8 mouse cellular contexts compared by ENCODE assay signal in the genomic region with DNA sequence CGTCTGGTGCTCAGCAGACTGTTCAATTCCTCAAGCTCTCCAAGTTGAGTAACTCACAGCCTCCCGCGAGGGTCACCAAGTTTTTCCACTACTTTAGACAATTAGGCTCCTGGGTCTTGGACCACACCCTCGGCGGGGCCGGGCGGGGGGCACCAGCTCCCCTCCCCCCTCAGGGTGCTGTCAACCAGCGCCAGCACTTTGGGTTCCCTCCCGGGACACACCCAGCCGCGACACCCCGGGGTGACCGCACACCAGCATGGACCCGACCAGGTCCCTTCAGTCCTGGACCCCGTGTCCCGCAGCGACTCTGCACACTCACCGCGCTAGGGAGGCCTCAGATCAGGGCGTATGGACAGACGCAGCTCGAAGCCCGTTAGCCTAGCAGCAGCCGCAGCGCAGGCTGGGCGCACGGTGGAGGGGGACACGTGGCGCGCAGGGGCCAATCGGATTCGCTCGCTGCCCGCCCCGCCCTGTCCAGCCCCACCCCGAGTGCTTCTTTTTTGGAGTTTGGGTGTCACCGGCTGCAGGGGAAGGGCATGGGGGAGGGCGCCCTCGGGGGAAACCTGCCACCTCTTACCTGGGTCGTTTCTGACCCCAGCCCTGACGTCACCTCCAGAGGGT. TPM values are rescaled to one million over a fixed set of nuclear protein-coding genes. Genes with fewer than 3 reads are reported as not detected.
A peak's percentile ranks its signal among the peaks of the same experiment; 100 is the strongest.
DNase-seq lines count a peak whose midpoint lies in the region; ATAC-seq and TF ChIP-seq lines count a peak whose summit lies in the region.

Gene Anxa6 (minus strand): TSS at position 406 of the 621 bp plus-strand sequence.

- peak; percentile 63 for ATAC-seq in erythroblast, adult 5-6 weeks (replicated peaks; ENCODE audit: low FRiP score, poor library complexity, severe bottlenecking)
- peak; percentile 88 for ATAC-seq in heart, embryonic 11.5 days (replicated peaks; ENCODE audit: insufficient number of reproducible peaks, low FRiP score, low TSS enrichment)
- peak; percentile 94 for ATAC-seq in kidney, embryonic 16.5 days (ENCODE audit: low FRiP score, low TSS enrichment)
- peak; percentile 89 for ATAC-seq in liver, embryonic 14.5 days (ENCODE audit: insufficient read depth)
- peak; percentile 86 for ATAC-seq in stomach, embryonic 15.5 days (ENCODE audit: insufficient read depth, low FRiP score, low read depth)

- no peaks in the 10 kb centered on the region for H3K36me3 ChIP-seq in heart, embryonic 11.5 days (ENCODE audit: control insufficient read depth, insufficient read depth, low read length)
- no peaks in the 10 kb centered on the region for H3K36me3 ChIP-seq in kidney, embryonic 16.5 days (ENCODE audit: insufficient read depth, low read length)
- H3K36me3 ChIP-seq in liver, embryonic 14.5 days (replicated peaks; ENCODE audit: control insufficient read depth, insufficient read depth, low read depth), result no peaks in the 10 kb centered on the region
- no peaks in the 10 kb centered on the region for H3K36me3 ChIP-seq in stomach, embryonic 15.5 days

- H3K27me3 ChIP-seq in heart, embryonic 11.5 days (ENCODE audit: control insufficient read depth, insufficient read depth, low read length), result no peaks in the 10 kb centered on the region
- no peaks in the 10 kb centered on the region for H3K27me3 ChIP-seq in kidney, embryonic 16.5 days (ENCODE audit: insufficient read depth, low read length)
- H3K27me3 ChIP-seq in liver, embryonic 14.5 days (ENCODE audit: control insufficient read depth, insufficient read depth, low read length), result no peaks in the 10 kb centered on the region
- no peaks in the 10 kb centered on the region for H3K27me3 ChIP-seq in stomach, embryonic 15.5 days (replicated peaks)

- H3K4me3 ChIP-seq in heart, embryonic 11.5 days (ENCODE audit: low read depth, low read length), result peak within 1 kb of the TSS; percentile 78
- peak within 1 kb of the TSS; percentile 68 for H3K4me3 ChIP-seq in kidney, embryonic 16.5 days (ENCODE audit: low read length)
- H3K4me3 ChIP-seq in liver, embryonic 14.5 days (ENCODE audit: insufficient read depth in 1 of 2, low read depth in 2 of 2, low read length in 2 of 2), result peak within 1 kb of the TSS; percentile 47 to 60
- peak within 1 kb of the TSS; percentile 73 for H3K4me3 ChIP-seq in stomach, embryonic 15.5 days (replicated peaks)

- peaks cover 30% of the 10 kb centered on the region for H3K4me1 ChIP-seq in heart, embryonic 11.5 days (ENCODE audit: control insufficient read depth, insufficient read depth, low read length)
- peaks cover 35% of the 10 kb centered on the region for H3K4me1 ChIP-seq in kidney, embryonic 16.5 days (ENCODE audit: insufficient read depth, low read length)
- peaks cover 4 to 13% of the 10 kb centered on the region in 2 experiments; a peak in 2 of 4 replicates for H3K4me1 ChIP-seq in liver, embryonic 14.5 days (replicated peaks; ENCODE audit: control insufficient read depth in 2 of 2, insufficient read depth in 2 of 2, low read length in 1 of 2)
- H3K4me1 ChIP-seq in stomach, embryonic 15.5 days, result peaks cover 30% of the 10 kb centered on the region

- DNase-seq in CD4-positive, CD25-positive, alpha-beta regulatory T cell, adult 2 months (ENCODE audit: low read depth, low spot score), result peak; percentile 93
- DNase-seq in brain, adult 2 months (ENCODE audit: low read depth, low spot score), result peak; percentile 92
- DNase-seq in liver, embryonic 14.5 days (ENCODE audit: low read depth in 3 of 3, low spot score in 3 of 3), result peak; percentile 52 to 57 (median 56)
- DNase-seq in neural tube, embryonic 10.5 days (ENCODE audit: extremely low spot score, low spot score), result peak; percentile 79

- no peak for TF ChIP-seq CTCF in liver, embryonic 14.5 days (IDR thresholded peaks at IDR 0.05; ENCODE audit: low read depth)

- H3K27ac ChIP-seq in heart, embryonic 11.5 days (ENCODE audit: low read depth, low read length), result peak within 1 kb of the TSS; percentile 82
- peak within 1 kb of the TSS; percentile 91 for H3K27ac ChIP-seq in kidney, embryonic 16.5 days (ENCODE audit: low read length)
- no peak within 1 kb of the TSS for H3K27ac ChIP-seq in liver, embryonic 14.5 days
- H3K27ac ChIP-seq in stomach, embryonic 15.5 days, result peak within 1 kb of the TSS; percentile 95

- H3K9ac ChIP-seq in heart, embryonic 11.5 days (ENCODE audit: low read depth, low read length), result peak within 1 kb of the TSS; percentile 88
- peak within 1 kb of the TSS; percentile 79 for H3K9ac ChIP-seq in kidney, embryonic 16.5 days (replicated peaks; ENCODE audit: low read length)
- peak within 1 kb of the TSS; percentile 40 for H3K9ac ChIP-seq in liver, embryonic 14.5 days (replicated peaks)
- H3K9ac ChIP-seq in stomach, embryonic 15.5 days, result peak within 1 kb of the TSS; percentile 62

- no peaks in the 10 kb centered on the region for H3K9me3 ChIP-seq in heart, embryonic 11.5 days (replicated peaks; ENCODE audit: control insufficient read depth, low read length)
- H3K9me3 ChIP-seq in kidney, embryonic 16.5 days (ENCODE audit: low read length), result no peaks in the 10 kb centered on the region
- H3K9me3 ChIP-seq in liver, embryonic 14.5 days (ENCODE audit: control insufficient read depth, low read length), result no peaks in the 10 kb centered on the region
- H3K9me3 ChIP-seq in stomach, embryonic 15.5 days, result no peaks in the 10 kb centered on the region

- under 1% methylated on average over 40 of the region's 41 CpGs for WGBS in heart, embryonic 11.5 days (ENCODE audit: insufficient replicate concordance)
- 1% methylated on average over 40 of the region's 41 CpGs for WGBS in kidney, embryonic 16.5 days
- WGBS in liver, embryonic 14.5 days (ENCODE audit: insufficient replicate concordance), result under 1% methylated on average over 41 of the region's 41 CpGs
- under 1% methylated on average over 38 of the region's 41 CpGs for WGBS in stomach, embryonic 15.5 days

- peak within 1 kb of the TSS; percentile 94 for H3K4me2 ChIP-seq in heart, embryonic 11.5 days
- peak within 1 kb of the TSS; percentile 97 for H3K4me2 ChIP-seq in kidney, embryonic 16.5 days (replicated peaks; ENCODE audit: low read depth, low read length)
- peak within 1 kb of the TSS; percentile 75 for H3K4me2 ChIP-seq in liver, embryonic 14.5 days (ENCODE audit: low read depth)
- peak within 1 kb of the TSS; percentile 90 for H3K4me2 ChIP-seq in stomach, embryonic 15.5 days

- TF ChIP-seq EP300 in liver, embryonic 14.5 days (IDR thresholded peaks at IDR 0.05; ENCODE audit: low read depth), result no peak

RNA-seq across cellular contexts. Expression of gene Anxa6, which starts in this region (rescaled TPM):
- 9.2 and 10.4 TPM in 2 replicates for total RNA-seq in erythroblast, adult 5-6 weeks (2015; ENCODE audit: low replicate concordance)
- total RNA-seq in erythroblast, adult 5-6 weeks (2017; ENCODE audit: low replicate concordance), result 12.7 and 14.0 TPM in 2 replicates
- 300 and 370 TPM in 2 replicates for polyA plus RNA-seq in heart, embryonic 11.5 days (2014; fragmentation: Nextera tagmentation; extraction: Ambion mirVana)
- polyA plus RNA-seq in kidney, embryonic 16.5 days (2015; fragmentation: Nextera tagmentation; extraction: Ambion mirVana), result 239 and 266 TPM in 2 replicates
- polyA plus RNA-seq in liver, embryonic 14.5 days (2012; rRNA removed), result 21.2 and 24.2 TPM in 2 replicates
- 36.7 and 42.1 TPM in 2 replicates for polyA plus RNA-seq in liver, embryonic 14.5 days (2014; fragmentation: Nextera tagmentation; extraction: Ambion mirVana)
- 307 and 346 TPM in 2 replicates for polyA plus RNA-seq in stomach, embryonic 15.5 days (2015; fragmentation: Nextera tagmentation; extraction: Ambion mirVana)
